Mouse (Mus musculus) heart, embryonic 11.5 days (tissue): Measurements from ENCODE around the gene Clstn1. TPM values are rescaled to one million over a fixed set of nuclear protein-coding genes. Genes with fewer than 3 reads are reported as not detected.

ENCODE experiments used
- ATAC-seq: fragments of 200-750 bp; cut with Nextera tagmentation; replicated peaks from 2 replicates; pipeline ENCODE4 v1.8.0; 2017; ENCODE audit warnings: moderate library complexity; ENCODE audit not compliant: insufficient number of reproducible peaks, low FRiP score, low TSS enrichment
- H3K27ac ChIP-seq: fragments of 300-500 bp; sonication (generic); 2 replicates; pipeline ENCODE4 v1.5.1; 2014; ENCODE audit warnings: mild to moderate bottlenecking, low read depth, low read length
- H3K27me3 ChIP-seq: fragments of 300-500 bp; sonication (generic); 2 replicates; pipeline ENCODE4 v1.6.1; 2014; ENCODE audit warnings: mild to moderate bottlenecking, low read length, mixed read lengths; ENCODE audit not compliant: control insufficient read depth, insufficient read depth
- H3K36me3 ChIP-seq: fragments of 300-500 bp; sonication (generic); 2 replicates; pipeline ENCODE4 v1.6.1; 2014; ENCODE audit warnings: mild to moderate bottlenecking, low read length, moderate library complexity, mixed read lengths; ENCODE audit not compliant: control insufficient read depth, insufficient read depth
- H3K4me1 ChIP-seq: fragments of 300-500 bp; sonication (generic); 2 replicates; pipeline ENCODE4 v1.6.1; 2014; ENCODE audit warnings: low read length; ENCODE audit not compliant: control insufficient read depth, insufficient read depth
- H3K4me2 ChIP-seq: fragments of 300-500 bp; sonication (generic); 2 replicates; pipeline ENCODE4 v1.6.1; 2014; ENCODE audit warnings: mild to moderate bottlenecking, moderate library complexity
- H3K4me3 ChIP-seq: fragments of 300-500 bp; sonication (generic); 2 replicates; pipeline ENCODE4 v1.5.1; 2014; ENCODE audit warnings: low read depth, low read length
- H3K9ac ChIP-seq: fragments of 300-500 bp; sonication (generic); 2 replicates; pipeline ENCODE4 v1.6.1; 2014; ENCODE audit warnings: mild to moderate bottlenecking, low read depth, low read length, moderate library complexity
- H3K9me3 ChIP-seq: fragments of 300-500 bp; sonication (generic); replicated peaks from 2 replicates; pipeline ENCODE4 v1.6.1; 2016; ENCODE audit warnings: low read length; ENCODE audit not compliant: control insufficient read depth
- WGBS: fragments of 180-500 bp; shearing (Covaris S2); extraction: QIAGEN DNeasy Blood & Tissue Kit; methylation state at CpG from one replicate; pipeline ENCODE4 v1.1.7; 2014; ENCODE audit not compliant: insufficient replicate concordance; 5-methylcytosine and 5-hydroxymethylcytosine counted together
- polyA plus RNA-seq: library from polyadenylated mRNA; unstranded; fragments of >200 nt; fragmentation: Nextera tagmentation; extraction: Ambion mirVana; gene quantifications from 2 replicates; pipeline ENCODE4 v1.2.1, GENCODE M21; 2014

Clstn1 gene
- polyA plus RNA-seq, 1 experiment from 2014 or later = 12.3 TPM

DNA sequence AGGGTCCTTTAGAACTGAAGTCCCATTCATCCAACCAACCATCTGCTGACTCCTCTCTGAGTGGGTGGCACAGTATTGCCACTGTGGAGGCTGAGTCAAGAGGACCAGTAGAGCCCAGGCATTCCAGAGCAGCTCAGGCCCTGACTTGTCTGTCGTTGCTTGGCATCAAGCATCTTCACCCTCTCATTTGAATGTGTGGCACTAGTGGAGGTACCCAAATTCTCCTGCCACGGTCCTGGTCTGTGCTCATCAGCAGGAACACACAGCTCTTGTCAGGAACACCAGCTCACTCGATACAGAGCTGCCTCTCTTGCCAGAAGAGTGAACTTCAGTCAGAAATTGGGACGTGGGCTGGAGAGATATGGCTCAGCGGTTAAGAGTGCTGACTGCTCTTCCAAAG is 37.4 kb downstream of the Clstn1 start:
- no peak overlapping the region for H3K4me2 ChIP-seq
- H3K4me3 ChIP-seq = no peak overlapping the region
- no peaks in the 10 kb centered on the region for H3K27me3 ChIP-seq
- no peaks in the 10 kb centered on the region for H3K4me1 ChIP-seq
- no peak overlapping the region for H3K9ac ChIP-seq
- no peaks in the 10 kb centered on the region for H3K36me3 ChIP-seq
- no peak overlapping the region for H3K27ac ChIP-seq
- H3K9me3 ChIP-seq = no peaks in the 10 kb centered on the region
- no peak for ATAC-seq
- 83% methylated on average over 5 of the region's 5 CpGs for WGBS

DNA sequence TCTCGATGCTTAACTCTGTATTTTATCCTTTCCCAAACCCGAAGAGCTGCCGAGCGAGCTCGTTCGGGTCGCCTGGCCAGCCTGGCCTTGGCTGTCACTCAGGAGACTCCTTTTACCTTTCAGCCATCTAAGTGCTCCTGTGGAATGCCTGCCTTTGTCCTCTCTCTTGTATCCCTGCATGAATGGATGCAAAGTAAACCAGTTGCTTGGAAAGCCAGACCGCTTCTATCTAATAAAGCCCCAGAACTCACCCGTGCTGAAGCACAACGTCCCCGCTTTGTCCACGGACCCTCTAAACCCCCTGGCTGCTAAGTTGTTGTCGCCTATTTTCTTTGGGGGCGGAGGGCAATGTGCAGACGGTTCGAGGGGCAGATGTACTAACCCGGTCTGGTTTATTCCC is 40.5 kb downstream of the Clstn1 start:
- H3K4me2 ChIP-seq = no peak overlapping the region
- 82% methylated on average over 17 of the region's 17 CpGs for WGBS
- H3K27me3 ChIP-seq = no peaks in the 10 kb centered on the region
- no peaks in the 10 kb centered on the region for H3K9me3 ChIP-seq
- ATAC-seq = no peak
- no peak overlapping the region for H3K27ac ChIP-seq
- H3K4me1 ChIP-seq = no peaks in the 10 kb centered on the region
- H3K36me3 ChIP-seq = peaks cover 4% of the 10 kb centered on the region; the same call in 1 of the 2 replicates
- no peak overlapping the region for H3K4me3 ChIP-seq
- no peak overlapping the region for H3K9ac ChIP-seq

DNA sequence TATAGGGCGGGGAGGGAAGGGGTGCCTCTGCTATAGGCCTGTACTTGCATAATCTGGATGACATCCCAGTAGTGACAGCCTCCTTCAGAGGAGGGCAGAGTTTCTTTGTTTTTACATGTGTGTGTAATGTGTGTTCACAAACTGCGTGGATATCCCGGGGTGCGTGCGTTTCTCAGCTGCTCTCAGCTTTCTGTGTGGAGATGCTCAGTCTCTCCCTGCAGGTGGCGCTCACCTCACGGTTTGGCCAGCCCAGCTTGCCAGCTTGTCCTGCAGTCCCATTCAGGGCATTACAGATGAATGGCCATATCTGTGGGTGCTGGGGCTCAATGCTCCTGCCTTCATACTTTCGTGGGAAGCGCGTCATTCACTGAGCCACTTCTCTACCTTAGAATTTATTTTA is 42.1 kb downstream of the Clstn1 start:
- no peak overlapping the region for H3K4me2 ChIP-seq
- peaks cover 7% of the 10 kb centered on the region; the same call in 1 of the 2 replicates for H3K36me3 ChIP-seq
- H3K27ac ChIP-seq = peak overlapping the region; percentile 2; the same call in 1 of the 2 replicates
- no peaks in the 10 kb centered on the region for H3K27me3 ChIP-seq
- no peak overlapping the region for H3K9ac ChIP-seq
- H3K4me1 ChIP-seq = no peaks in the 10 kb centered on the region
- WGBS = 74% methylated on average over 10 of the region's 10 CpGs
- ATAC-seq = 0 out of 2 replicates have a peak, but pooled peaks have one; percentile 50
- no peak overlapping the region for H3K4me3 ChIP-seq
- no peaks in the 10 kb centered on the region for H3K9me3 ChIP-seq

DNA sequence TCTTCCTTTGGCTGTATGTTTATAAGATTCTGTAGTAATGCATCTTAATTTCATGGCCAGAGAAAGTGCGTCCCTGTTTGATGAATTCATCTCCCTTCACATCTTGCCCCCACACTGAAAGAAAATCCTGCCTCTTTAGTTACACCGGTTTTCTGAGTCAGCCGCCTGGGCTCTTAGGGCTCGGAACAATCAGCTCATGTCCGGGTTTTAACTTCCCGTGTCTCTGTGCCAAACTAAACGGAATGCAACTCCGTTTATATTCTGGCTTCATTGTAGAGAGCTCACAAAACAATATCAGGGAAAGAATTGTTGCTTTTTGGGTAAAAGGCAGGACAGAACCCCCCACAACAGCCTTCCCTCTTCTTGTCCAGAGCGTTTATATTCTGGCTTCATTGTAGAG is 42.5 kb downstream of the Clstn1 start:
- Histone ChIP-seq H3K27ac (peak overlapping the region; percentile 2; the same call in 1 of the 2 replicates), H3K36me3 (peaks cover 7% of the 10 kb centered on the region; the same call in 1 of the 2 replicates), H3K4me3 (no peak overlapping the region), H3K9ac (no peak overlapping the region), H3K9me3 (no peaks in the 10 kb centered on the region), H3K4me1 (no peaks in the 10 kb centered on the region), H3K4me2 (no peak overlapping the region), H3K27me3 (no peaks in the 10 kb centered on the region)
- no peak for ATAC-seq
- WGBS = 79% methylated on average over 9 of the region's 9 CpGs

DNA sequence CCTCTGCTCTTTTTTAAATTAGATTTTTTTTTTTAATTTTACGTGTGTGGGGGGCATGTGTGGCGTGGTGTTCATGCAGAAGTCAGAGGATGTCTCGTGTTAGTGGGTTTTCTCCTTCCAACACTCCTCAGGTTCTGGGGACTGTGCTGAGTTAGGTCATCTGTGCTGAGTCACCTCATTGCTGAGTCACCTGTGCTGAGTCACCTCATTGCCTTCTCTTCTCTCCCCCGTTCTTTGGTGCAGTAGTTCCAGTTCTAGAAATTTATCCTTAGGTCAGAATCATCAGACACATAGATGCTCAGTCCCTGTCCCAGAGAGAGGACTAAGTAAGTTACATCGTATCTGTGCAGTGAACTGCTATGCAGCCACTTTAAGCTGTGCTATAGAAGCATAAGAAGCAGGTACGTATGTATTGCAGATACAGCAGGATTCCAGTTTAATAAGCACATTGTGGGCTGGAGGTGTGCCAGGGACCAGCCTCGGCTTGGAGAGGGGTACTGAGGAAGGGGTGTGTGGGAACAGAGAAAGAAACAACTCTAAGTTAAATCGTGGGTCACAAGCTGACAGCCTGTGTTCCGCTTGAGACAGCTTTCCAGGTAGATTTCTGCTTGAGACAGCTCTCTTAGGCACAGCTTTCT is 46.5 kb downstream of the Clstn1 start:
- Histone ChIP-seq H3K27ac (peak overlapping the region; percentile 3; the same call in 1 of the 2 replicates), H3K36me3 (peaks cover 15% of the 10 kb centered on the region), H3K4me3 (no peak overlapping the region), H3K4me2 (0 out of 2 replicates have a peak overlapping the region, but pooled peaks have one; percentile 10), H3K27me3 (no peaks in the 10 kb centered on the region), H3K4me1 (no peaks in the 10 kb centered on the region), H3K9ac (no peak overlapping the region), H3K9me3 (no peaks in the 10 kb centered on the region)
- 77% methylated on average over 9 of the region's 9 CpGs for WGBS
- ATAC-seq = peak; percentile 79

DNA sequence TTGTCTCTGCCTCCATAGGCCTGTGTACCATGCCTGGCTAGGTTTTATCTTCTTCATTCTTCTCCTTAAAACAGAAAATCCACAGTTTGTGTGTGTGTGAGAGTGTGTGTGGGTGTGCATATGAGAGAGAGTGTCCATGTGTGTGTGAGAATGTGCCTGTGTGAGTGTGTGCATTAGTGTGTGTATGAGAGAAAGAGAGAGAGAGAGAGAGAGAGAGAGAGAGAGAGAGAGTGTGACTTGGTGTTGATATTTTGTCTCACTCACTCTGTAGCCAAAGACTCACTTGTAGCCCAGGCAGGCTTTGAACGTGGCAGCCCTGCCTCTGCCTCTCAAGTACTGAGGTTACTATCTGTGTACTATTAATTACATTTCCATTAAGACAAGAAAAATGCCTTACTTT is 47.9 kb downstream of the Clstn1 start:
- Histone ChIP-seq H3K4me2 (no peak overlapping the region), H3K4me3 (no peak overlapping the region), H3K27ac (no peak overlapping the region), H3K4me1 (no peaks in the 10 kb centered on the region), H3K36me3 (peaks cover 20% of the 10 kb centered on the region), H3K27me3 (no peaks in the 10 kb centered on the region), H3K9me3 (no peaks in the 10 kb centered on the region), H3K9ac (no peak overlapping the region)
- no peak for ATAC-seq
- 73% methylated on average over 1 of the region's 1 CpGs for WGBS

DNA sequence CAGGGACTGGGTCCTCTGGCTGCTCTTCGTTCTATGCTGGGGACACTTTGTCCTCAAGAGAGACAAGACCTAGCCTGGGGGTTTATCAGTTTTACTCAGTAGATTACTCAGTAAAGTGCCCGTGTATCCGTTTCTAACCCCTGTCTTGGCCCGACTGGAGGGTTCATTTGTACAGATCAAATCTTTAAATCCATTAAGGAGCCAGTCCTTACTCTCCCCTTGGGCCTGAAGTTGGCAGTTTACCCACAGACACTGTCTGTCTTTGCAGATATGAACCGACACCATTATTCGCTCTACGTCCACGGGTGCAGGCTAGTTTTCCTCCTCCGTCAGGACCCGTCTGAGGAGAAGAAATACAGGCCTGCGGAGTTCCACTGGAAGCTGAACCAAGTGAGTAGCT is 48.7 kb downstream of the Clstn1 start:
- no peaks in the 10 kb centered on the region for H3K4me1 ChIP-seq
- H3K36me3 ChIP-seq = peaks cover 20% of the 10 kb centered on the region
- no peak for ATAC-seq
- 82% methylated on average over 11 of the region's 11 CpGs for WGBS
- H3K4me2 ChIP-seq = no peak overlapping the region
- no peaks in the 10 kb centered on the region for H3K9me3 ChIP-seq
- H3K4me3 ChIP-seq = no peak overlapping the region
- no peak overlapping the region for H3K9ac ChIP-seq
- no peak overlapping the region for H3K27ac ChIP-seq
- H3K27me3 ChIP-seq = no peaks in the 10 kb centered on the region

DNA sequence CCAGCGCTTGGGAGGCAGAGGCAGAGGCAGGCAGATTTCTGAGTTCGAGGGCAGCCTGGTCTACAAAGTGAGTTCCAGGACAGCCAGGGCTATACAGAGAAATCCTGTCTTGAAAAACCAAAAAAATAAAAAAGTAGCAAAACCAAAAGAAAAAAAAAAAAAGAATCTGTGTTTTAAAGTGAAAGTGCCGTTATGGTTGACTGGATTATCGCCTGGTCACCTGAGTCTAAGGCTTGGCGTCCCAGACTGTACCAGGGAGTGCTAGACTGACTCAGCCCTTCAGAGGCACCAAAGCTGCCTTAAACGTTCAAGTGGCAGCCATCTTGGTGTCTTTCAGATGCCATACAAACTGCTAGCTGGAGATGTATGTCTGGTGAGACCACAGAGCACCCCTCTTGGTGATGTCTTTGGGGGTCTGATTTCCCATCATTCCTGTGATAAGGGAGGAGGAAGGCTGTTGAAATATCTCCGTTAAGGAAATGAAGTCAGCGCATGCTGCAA is 49.7 kb downstream of the Clstn1 start:
- Histone ChIP-seq H3K4me1 (peaks cover 3% of the 10 kb centered on the region; the same call in 1 of the 2 replicates), H3K36me3 (peaks cover 18% of the 10 kb centered on the region), H3K4me3 (no peak overlapping the region), H3K27ac (no peak overlapping the region), H3K27me3 (no peaks in the 10 kb centered on the region), H3K9ac (no peak overlapping the region), H3K9me3 (no peaks in the 10 kb centered on the region), H3K4me2 (no peak overlapping the region)
- no peak for ATAC-seq
- WGBS = 83% methylated on average over 8 of the region's 8 CpGs

DNA sequence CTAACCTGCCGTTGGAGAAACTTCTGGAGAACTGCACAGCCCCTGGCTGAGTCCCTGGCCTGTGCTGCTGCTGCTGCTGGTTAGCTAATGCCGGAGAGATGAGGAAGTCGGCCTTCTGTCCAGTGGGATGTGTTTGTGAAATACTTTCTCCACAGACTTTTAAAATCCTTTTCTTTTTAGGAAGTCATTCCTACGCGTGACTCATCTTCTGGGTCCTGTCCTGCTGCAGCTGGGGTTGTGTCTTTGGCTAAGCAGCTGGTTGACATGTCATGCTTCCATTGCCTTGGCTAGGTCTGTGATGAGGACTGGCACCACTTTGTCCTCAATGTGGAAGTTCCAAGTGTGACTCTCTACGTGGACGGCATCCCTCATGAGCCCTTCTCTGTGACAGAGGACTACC is 51.7 kb downstream of the Clstn1 start:
- Histone ChIP-seq H3K4me3 (no peak overlapping the region), H3K9me3 (no peaks in the 10 kb centered on the region), H3K36me3 (peaks cover 15% of the 10 kb centered on the region), H3K27ac (no peak overlapping the region), H3K9ac (no peak overlapping the region), H3K4me1 (peaks cover 4% of the 10 kb centered on the region; the same call in 1 of the 2 replicates), H3K4me2 (no peak overlapping the region), H3K27me3 (no peaks in the 10 kb centered on the region)
- ATAC-seq = no peak
- 89% methylated on average over 7 of the region's 7 CpGs for whole genome bisulfite sequencing
